Mouse (Mus musculus) gastrocnemius, postnatal 4 days (tissue): ENCODE measurements around the gene Qrfpr. TPM values are rescaled to one million over a fixed set of nuclear protein-coding genes. Genes with fewer than 3 reads are reported as not detected.

Experiments
- DNase-seq, 2 experiments: peaks; one replicate each; pipeline ENCODE4 v3.0.0; 2021 to 2022; ENCODE audit warnings: low spot score in 2 of 2, mixed read lengths in 2 of 2
- total RNA-seq, 2 experiments: library from RNA; stranded (reverse); gene quantifications; 2 replicates each; pipeline ENCODE4 v1.2.3; 2021

The Qrfpr gene
- total RNA-seq, 2 experiments from 2014 or later, result not detected

- peak; percentile 71 to 88 for DNase-seq
Measured at GRCm38 (mm10) chr3:36150934-36151686, 71.0 kb downstream of the Qrfpr start, which contains the start of gene D3Ertd254e. D3Ertd254e (plus strand) TSS chr3:36151017.

GRCm38 (mm10) chr3:36150537-36150933 is 71.6 kb downstream of the Qrfpr start:
- DNase-seq, result no peak

GRCm38 (mm10) chr3:36138996-36139395 is 83.1 kb downstream of the Qrfpr start:
- DNase-seq, result no peak

- no peak for DNase-seq
Measured at GRCm38 (mm10) chr3:36138171-36138660, 83.9 kb downstream of the Qrfpr start.

- no peak for DNase-seq
Measured at GRCm38 (mm10) chr3:36137560-36137959, 84.6 kb downstream of the Qrfpr start.

- DNase-seq, result no peak
Measured at GRCm38 (mm10) chr3:36136152-36136551, 86.0 kb downstream of the Qrfpr start.

Other genes starting within 250 kb of the Qrfpr start
- gene Mccc1, start 221.6 kb downstream of the Qrfpr start, total RNA-seq, result 10 to 100 TPM; 25.9 to 26.9 TPM
- under 1 TPM in 1 of 2 experiments, not detected in 1; 0.05 TPM for gene Ccdc144b, start 168.8 kb downstream of the Qrfpr start, total RNA-seq
- 10 to 100 TPM; 27.4 to 32.6 TPM for gene Acad9, start 156.3 kb downstream of the Qrfpr start, total RNA-seq
- 1 to 10 TPM; 5.9 to 7.2 TPM for gene D3Ertd254e, start 71.3 kb downstream of the Qrfpr start, total RNA-seq